Mouse (Mus musculus) thymus, postnatal 14 days (tissue): ENCODE measurements around the gene Ift122.

Source experiments
- DNase-seq: peaks from one replicate; pipeline ENCODE4 v3.0.0; 2021

Gene Ift122

DNA sequence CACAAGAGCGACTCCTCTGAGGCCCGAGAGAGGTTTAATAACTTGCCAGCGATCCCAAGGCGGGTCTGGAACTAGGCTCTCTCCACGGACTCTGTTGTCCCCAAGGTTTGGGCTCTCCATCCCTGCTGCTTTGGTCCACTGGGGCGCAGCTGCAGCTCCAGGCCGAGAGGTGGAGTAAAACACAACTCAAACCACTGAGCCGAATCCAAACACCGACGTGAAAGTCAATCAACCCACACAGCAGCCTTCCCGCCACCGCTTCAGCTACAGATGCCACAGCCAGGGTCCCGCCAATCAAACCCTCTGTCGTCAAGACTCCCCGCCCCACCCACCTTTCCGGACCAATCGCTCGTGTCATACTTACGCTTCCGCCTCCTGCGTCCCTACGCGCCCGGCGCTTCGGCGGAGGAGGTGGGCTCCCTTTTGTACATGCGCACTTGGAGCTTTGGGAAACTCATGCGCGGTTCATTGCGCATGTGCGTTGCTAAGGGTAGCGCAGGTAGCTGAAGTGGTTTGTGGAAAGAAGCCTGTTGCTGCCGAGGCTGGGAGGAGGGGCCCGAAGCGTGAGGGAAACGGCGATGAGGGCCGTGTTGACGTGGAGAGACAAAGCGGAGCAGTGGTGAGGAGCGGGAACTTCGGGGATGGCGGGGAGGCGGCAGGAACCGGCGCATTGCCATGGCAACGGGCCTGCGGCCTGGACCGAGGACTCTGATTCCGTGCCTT is at the start of gene Ift122, which contains the start of gene Mbd4:
Gene Ift122, plus strand, starts transcription at position 380 of the 723 bp plus-strand sequence.
Gene Mbd4, minus strand, starts transcription at position 281 of the 723 bp plus-strand sequence.
- peak; percentile 99 for DNase-seq

GRCm38 (mm10) chr6:115803541-115804382 is 49.5 kb upstream of the Ift122 start:
- peak; percentile 62 for DNase-seq

DNA sequence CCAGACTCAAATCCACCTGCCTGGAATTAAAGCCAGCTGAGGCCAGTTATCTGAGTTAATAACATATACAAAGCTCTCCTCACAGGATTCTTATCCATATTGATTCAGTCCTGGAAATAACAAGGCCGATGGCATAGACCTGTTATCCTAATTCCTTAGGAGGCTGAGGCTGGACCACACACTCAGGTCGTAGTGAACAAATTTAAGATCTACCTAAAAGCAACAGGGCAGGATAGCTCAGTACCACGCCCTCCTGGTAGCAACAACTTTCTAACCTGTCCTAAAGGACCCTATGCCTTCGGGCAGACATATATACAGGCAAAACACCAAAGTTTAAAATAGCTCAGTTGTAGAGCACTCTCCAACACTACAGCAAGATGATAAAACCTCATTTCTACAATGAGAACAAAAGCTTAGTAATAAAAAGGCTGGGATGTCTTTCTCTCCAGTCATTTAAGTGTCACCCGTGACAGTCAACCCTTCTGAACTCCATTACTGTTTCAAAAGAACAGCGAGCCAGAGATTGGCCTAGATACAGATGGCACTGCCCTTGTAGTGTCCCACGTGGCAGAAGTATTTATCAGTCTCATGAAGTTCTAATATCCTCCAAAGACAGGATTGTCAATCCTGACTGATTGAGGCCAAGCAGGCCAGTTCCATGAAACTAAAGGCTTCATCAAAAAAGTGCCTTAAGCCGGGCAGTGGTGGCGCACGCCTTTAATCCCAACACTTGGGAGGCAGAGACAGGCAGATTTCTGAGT is 48.7 kb upstream of the Ift122 start:
- no peak for DNase-seq

- DNase-seq, result no peak
These were observed 45.6 kb upstream of the Ift122 start for GRCm38 (mm10) chr6:115807464-115808195.

DNA sequence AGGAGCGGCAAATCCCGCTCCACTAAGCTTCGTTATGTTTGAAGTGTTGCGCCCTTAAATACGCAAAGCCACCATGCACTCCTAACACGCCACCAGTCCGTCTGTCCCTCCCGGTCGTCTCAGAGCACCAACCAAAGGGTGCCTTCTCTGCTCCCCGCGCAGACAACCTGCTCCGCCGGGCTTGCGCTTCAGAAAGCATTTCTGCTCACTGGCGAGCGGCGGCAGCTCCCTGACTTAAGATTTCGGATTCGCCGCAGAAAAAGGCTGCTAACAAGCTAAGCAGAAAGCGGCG is 45.1 kb upstream of the Ift122 start:
- no peak for DNase-seq

GRCm38 (mm10) chr6:115808488-115809231 is 44.6 kb upstream of the Ift122 start, which contains the start of gene Rpl32:
Gene Rpl32 (minus strand): TSS chr6:115808747.
- DNase-seq, result peak; percentile 88

DNA sequence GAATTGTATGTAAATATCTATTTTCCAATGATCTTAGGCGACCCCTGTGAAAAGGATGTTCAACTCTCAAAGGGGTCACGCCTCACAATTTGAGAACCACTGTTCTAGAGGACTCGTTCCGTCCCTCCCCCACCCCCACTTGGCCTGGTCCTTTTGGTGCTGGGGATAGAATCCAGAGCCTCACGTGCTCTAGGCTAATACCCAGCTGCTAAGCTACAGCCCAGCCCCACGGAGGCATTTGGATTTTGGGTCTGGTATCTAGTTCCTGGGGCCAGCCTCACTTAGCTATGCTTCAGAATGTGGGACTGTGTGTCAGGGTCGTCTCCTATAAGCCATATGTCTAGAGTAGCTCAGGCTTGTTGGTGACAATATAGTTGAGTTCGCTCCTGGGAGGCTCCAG is 41.7 kb upstream of the Ift122 start:
- DNase-seq, result no peak

DNA sequence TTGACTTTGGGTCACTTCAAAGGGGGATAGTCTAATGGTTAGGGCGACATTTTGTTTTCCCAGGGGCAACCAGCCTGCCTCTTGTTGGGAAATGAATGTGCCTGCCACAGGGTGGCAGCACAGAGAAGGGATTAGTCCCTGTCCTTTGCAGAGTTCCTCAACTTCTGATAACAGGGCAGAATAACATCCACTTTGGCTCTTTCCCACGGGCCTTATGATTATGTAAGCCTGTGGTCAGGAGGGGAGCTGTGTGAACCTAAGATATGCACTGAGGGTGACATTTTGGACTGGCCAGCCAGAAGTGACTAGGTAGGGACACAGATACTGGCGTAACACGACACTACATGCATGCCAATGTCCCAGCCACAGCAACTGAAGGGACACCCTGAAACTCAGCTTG is 39.2 kb upstream of the Ift122 start:
- DNase-seq, result peak; percentile 60

- DNase-seq, result no peak
These were observed 38.2 kb upstream of the Ift122 start for GRCm38 (mm10) chr6:115815041-115815440.

GRCm38 (mm10) chr6:115818129-115818528 is 35.1 kb upstream of the Ift122 start:
- no peak for DNase-seq

GRCm38 (mm10) chr6:115821216-115821993 is 31.9 kb upstream of the Ift122 start:
- no peak for DNase-seq

DNA sequence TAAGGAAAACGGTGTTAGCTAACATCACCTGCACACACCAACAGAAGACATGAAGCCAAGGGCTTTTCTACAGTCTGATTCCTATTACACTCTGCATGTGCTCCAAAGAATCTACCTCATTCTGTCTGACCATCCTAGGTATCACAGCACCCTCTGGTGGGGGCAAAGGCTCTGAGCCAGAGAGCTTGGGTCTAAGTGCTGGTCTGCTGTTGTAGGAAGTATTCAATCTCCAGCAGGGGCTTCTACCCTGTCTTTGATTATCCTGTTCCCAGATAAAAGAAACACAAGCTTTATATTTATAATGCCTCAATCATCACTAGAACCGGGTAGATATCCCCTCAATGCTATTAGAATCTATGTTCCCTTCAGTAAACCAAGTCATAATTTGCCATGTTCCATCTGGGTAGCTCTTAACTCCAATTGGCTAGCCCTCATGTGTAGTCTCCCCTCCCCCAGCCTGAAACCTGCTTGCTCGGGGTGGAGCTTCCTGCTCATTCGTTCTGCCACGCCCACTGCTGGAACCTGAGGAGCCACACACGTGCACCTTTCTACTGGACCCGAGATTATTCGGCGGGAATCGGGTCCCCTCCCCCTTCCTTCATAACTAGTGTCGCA is 29.3 kb upstream of the Ift122 start:
- peak; percentile 84 for DNase-seq

- no peak for DNase-seq
These were observed 22.3 kb upstream of the Ift122 start for GRCm38 (mm10) chr6:115830779-115831601.

DNA sequence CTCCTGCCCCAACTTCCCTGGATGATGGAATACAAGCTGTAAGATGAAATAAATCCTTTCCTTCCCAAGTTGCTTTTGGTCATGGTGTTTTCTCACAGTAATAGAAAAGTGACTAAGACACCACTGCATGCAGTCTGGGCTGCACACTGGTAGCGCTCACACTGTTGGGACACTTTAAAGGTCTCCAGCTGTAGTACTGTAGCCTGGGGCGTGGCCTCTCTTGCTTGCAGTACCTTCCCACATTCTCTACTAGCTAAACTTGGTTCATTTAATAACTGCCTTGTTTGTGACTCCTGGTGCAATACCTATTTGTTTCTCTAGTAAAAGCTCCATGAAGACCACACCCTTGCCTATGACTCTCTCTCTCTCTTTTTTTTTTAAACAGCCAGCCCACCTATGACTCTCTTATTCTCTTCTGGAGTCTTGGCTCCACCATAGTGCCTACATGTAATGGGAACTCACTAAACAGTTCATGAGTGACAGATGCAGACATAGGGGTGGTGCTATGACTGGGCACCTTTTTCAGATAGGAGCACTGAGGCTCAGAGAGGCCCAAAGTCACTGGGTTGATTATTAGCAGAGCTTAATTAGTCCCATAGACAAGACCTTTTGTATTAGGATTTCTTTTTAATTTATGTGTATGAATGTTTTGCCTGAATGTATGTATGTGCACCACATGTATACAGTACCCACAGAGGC is 21.0 kb upstream of the Ift122 start:
- no peak for DNase-seq

GRCm38 (mm10) chr6:115833861-115834260 is 19.4 kb upstream of the Ift122 start:
- no peak for DNase-seq

DNA sequence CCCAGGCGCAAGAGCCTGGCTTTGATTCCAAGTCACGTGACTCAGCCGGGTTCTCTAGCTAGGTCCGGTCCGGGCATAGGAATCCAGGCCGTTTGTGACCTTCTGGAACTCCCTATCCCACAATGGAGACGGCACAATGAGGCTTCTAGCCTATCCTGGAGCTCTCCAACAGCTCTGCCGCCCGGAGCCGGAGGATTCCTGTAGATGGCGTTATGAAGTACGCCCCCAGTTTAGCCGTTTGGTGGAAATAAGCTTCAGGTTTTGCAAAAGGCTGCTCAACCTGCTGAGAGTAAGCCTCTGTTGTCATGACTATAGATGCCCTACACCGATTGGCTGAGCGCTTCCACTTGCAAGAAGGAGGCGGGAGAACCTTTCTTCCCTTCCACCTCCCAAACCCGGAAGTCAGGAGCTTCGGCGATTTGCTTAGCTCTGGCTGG is 15.1 kb upstream of the Ift122 start, which contains the start of gene Efcab12:
Gene Efcab12, minus strand, starts transcription at position 252 of the 437 bp plus-strand sequence.
- DNase-seq, result peak; percentile 79

DNA sequence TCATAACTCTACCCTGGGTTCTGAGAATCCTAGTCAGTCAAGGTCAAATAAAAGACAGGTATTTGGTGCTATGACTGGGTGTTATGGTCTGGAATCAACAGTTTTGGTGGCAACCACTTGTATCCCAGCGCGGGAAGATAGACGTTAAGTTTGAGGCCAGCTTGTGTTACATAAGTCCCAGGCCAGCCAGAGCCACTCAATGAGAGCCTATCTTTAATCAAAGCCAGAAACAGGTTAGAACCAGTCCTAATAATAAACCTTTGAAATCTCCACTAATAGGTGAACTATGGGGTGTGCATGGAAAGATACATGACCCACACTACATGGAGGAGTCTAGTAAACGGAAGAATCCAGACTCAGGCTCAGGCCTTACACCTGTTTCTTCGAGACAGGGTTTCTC is 14.5 kb upstream of the Ift122 start:
- DNase-seq, result no peak

DNA sequence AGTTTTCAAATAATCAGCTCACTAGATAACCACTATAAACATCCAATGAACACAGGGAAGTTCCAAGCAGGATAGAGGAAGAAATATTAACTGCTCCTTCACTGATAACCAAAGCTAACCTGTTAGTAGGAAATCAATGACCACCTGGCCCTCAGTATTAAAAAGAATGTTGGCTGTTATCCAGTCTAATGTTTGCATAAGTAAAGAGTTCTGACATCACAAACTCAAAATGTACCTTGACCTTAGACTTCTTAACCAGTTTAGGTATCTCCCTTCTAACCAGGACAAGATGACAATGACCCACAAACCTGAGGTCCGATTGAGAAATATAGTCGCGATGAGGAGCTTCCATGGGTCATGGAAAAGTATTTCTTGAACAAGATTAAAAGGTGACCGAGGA is 8.3 kb upstream of the Ift122 start:
- no peak for DNase-seq
